Mouse (Mus musculus) hindbrain, embryonic 13.5 days (tissue): ENCODE data around the gene Zfp637. TPM values are rescaled to one million over a fixed set of nuclear protein-coding genes. Genes with fewer than 3 reads are reported as not detected.

Source experiments
- ATAC-seq: fragments of 200-750 bp; cut with Nextera tagmentation; 2 replicates; pipeline ENCODE4 v1.8.0; 2017; ENCODE audit warnings: moderate TSS enrichment; ENCODE audit not compliant: low FRiP score
- H3K27ac ChIP-seq: fragments of 300-500 bp; sonication (generic); 2 replicates; pipeline ENCODE4 v1.5.1; 2015; ENCODE audit warnings: inconsistent platforms, mild to moderate bottlenecking, moderate library complexity
- H3K27me3 ChIP-seq: fragments of 300-500 bp; sonication (generic); 2 replicates; pipeline ENCODE4 v1.6.1; 2015; ENCODE audit warnings: mild to moderate bottlenecking, inconsistent platforms
- H3K36me3 ChIP-seq: fragments of 300-500 bp; sonication (generic); 2 replicates; pipeline ENCODE4 v1.6.1; 2015; ENCODE audit warnings: mild to moderate bottlenecking, inconsistent platforms
- H3K4me1 ChIP-seq: fragments of 300-500 bp; sonication (generic); replicated peaks from 2 replicates; pipeline ENCODE4 v1.6.1; 2015; ENCODE audit warnings: inconsistent platforms
- H3K4me2 ChIP-seq: fragments of 300-500 bp; sonication (generic); 2 replicates; pipeline ENCODE4 v1.6.1; 2015; ENCODE audit warnings: inconsistent platforms, mild to moderate bottlenecking, moderate library complexity
- H3K4me3 ChIP-seq: fragments of 300-500 bp; sonication (generic); 2 replicates; pipeline ENCODE4 v1.5.1; 2015; ENCODE audit warnings: mild to moderate bottlenecking, inconsistent platforms
- H3K9ac ChIP-seq: fragments of 300-500 bp; sonication (generic); 2 replicates; pipeline ENCODE4 v1.6.1; 2015; ENCODE audit warnings: mild to moderate bottlenecking, inconsistent platforms
- H3K9me3 ChIP-seq: fragments of 300-500 bp; sonication (generic); 2 replicates; pipeline ENCODE4 v1.6.1; 2016; ENCODE audit warnings: inconsistent platforms
- WGBS: fragments of 180-500 bp; shearing (Covaris S2); methylation state at CpG from one replicate; pipeline ENCODE4 v1.1.7; 2015; 5-methylcytosine and 5-hydroxymethylcytosine counted together
- polyA plus RNA-seq: library from polyadenylated mRNA; unstranded; fragments of >200 nt; fragmentation: Nextera tagmentation; extraction: Ambion mirVana; gene quantifications from 2 replicates; pipeline ENCODE4 v1.2.1, GENCODE M21; 2015

The Zfp637 gene
- polyA plus RNA-seq, result 145 TPM in 2 replicates

DNA sequence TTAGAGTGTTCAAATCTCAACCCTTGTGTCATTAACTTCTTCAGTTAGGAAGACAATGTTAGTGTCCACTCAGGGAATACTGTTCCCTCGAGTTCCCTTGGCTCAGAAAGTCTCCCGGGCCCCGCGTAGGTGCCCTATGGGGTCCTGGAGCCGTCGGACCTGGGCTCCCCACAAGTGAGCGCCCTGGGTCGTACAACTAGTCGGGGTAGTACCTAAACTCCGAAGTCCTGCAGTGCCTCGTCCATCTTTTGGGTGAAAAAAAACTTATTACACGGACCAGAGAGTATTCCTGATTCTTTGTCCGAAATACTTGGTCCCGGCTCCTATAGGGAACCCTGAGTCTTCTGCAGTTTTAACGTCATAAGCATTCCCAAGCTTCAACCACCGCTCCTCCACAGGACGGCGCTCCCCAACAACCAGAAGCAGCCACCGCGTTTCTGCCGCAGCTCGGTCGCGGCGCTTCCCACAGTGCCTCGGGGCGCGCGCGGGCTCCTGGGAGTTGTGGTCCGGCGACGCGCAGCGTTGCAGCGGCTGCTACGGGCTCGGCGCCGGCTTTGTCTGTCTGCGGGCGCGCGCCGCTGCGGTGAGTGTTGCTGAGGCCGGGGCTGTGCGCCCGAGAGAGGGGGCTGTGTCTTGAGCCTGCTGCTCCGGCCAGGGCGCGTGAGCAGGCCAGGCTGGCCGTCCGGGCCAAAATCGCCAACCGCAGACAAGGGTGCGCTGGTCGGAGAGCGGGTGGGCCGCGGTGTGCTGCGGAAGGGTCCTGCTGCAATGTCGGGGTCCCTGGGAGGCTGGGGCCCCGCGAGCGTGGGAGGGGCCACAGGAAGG, at the start of gene Zfp637:
Zfp637 (plus strand) TSS at position 495 of the 825 bp plus-strand sequence.
- Histone ChIP-seq H3K27ac (peak within 1 kb of the TSS; percentile 97), H3K9ac (peak within 1 kb of the TSS; percentile 98), H3K27me3 (no peaks in the 10 kb centered on the region), H3K4me1 (peaks cover 16% of the 10 kb centered on the region), H3K4me3 (peak within 1 kb of the TSS; percentile 87), H3K9me3 (no peaks in the 10 kb centered on the region), H3K36me3 (peaks cover 29% of the 10 kb centered on the region), H3K4me2 (peak within 1 kb of the TSS; percentile 56)
- ATAC-seq, result peak; percentile 98
- WGBS, result under 1% methylated on average over 66 of the region's 66 CpGs

DNA sequence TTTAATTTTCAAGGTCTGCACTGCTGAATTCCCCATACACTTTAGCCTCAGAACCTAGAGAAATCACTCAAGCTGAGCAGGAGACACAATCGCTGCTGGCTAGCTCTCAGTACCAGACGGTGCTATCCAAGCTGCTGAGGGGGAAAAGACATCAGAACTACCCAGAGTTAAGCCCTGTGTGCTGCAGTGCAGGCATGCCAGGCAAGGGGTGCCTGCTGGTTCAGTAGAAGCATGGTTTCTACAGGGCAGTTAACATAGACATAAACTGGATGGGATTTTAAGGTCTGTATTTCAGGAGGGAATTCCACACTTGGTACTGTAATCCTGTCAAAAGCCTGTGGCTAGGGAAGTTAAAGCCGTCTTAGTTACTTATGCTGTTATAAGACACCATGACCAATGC, 45.7 kb upstream of the Zfp637 start:
- no peak for ATAC-seq
- no peak overlapping the region for H3K27ac ChIP-seq
- 86% methylated on average over 3 of the region's 3 CpGs for WGBS
- H3K9me3 ChIP-seq, result no peaks in the 10 kb centered on the region
- 0 out of 2 replicates have a peak, but pooled peaks cover under 1% of the 10 kb centered on the region for H3K4me1 ChIP-seq
- H3K4me3 ChIP-seq, result no peak overlapping the region
- no peaks in the 10 kb centered on the region for H3K36me3 ChIP-seq
- H3K27me3 ChIP-seq, result no peaks in the 10 kb centered on the region
- no peak overlapping the region for H3K4me2 ChIP-seq
- no peak overlapping the region for H3K9ac ChIP-seq

DNA sequence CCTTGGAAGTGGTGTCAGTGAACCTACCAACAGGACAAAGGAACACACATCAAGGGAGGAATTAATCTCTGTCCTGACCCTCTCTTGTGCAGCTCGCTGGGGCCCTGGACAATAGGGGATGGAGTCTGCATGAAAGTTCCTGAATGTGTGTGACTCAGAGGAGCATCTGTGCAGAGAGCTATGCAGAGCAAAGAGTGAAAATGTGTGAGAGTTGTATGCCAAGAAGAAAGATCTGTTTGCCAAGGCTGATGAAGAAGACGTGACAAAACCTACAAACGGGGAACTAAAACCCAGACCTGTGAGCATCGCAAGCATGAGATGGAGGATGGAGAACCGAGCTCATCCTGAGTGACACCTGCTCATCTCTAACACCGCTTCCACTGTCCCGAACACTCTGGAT, 40.2 kb upstream of the Zfp637 start:
- Histone ChIP-seq H3K27me3 (no peaks in the 10 kb centered on the region), H3K9ac (no peak overlapping the region), H3K36me3 (no peaks in the 10 kb centered on the region), H3K4me2 (no peak overlapping the region), H3K4me3 (no peak overlapping the region), H3K27ac (no peak overlapping the region), H3K9me3 (no peaks in the 10 kb centered on the region), H3K4me1 (0 out of 2 replicates have a peak, but pooled peaks cover 3% of the 10 kb centered on the region)
- ATAC-seq, result no peak
- WGBS, result 73% methylated on average over 7 of the region's 7 CpGs

DNA sequence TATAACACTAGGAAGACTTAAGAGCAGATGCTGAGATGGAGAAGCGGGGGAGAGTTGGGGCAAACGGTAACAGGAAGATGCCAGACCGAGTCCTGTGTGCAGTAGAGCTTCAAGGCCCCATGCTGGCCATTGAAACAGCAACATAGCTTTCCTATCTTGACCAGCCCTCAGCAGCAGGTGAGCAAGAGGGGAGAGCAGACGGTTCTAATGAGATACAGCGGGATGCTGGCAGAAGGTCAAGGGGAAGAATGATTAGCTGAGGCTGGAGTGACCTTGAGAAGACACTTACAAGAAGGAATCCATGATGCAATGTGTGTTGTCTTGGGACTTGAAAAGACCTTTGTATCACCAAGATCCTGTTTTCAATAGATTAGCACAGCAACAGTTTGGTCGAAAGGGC, 39.2 kb upstream of the Zfp637 start:
- no peaks in the 10 kb centered on the region for H3K36me3 ChIP-seq
- no peak overlapping the region for H3K4me3 ChIP-seq
- ATAC-seq, result no peak
- H3K27me3 ChIP-seq, result no peaks in the 10 kb centered on the region
- 0 out of 2 replicates have a peak, but pooled peaks cover 3% of the 10 kb centered on the region for H3K4me1 ChIP-seq
- H3K9me3 ChIP-seq, result no peaks in the 10 kb centered on the region
- no peak overlapping the region for H3K4me2 ChIP-seq
- no peak overlapping the region for H3K9ac ChIP-seq
- 75% methylated on average over 6 of the region's 6 CpGs for WGBS
- no peak overlapping the region for H3K27ac ChIP-seq

DNA sequence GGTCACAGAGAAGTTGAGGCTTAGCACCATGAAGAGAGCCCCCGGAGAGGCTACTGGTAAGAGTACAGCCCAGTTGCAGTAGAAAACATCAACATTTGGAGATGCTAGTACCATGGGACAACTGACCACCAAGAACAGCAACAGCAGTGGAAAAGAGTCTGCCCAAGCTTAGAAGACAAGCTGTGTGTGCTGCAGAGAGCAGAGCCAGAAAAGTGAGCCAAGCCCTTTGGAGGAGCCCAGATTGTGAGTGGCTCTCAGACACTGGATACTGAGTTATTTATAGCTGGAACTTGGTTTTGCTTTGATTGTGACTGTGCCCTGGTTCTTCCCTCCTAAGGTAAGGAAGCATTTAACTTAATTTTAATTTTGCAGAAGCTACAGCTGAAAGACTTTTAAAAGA, 33.2 kb upstream of the Zfp637 start:
- no peaks in the 10 kb centered on the region for H3K9me3 ChIP-seq
- H3K27ac ChIP-seq, result no peak overlapping the region
- H3K4me2 ChIP-seq, result no peak overlapping the region
- no peak overlapping the region for H3K9ac ChIP-seq
- H3K4me3 ChIP-seq, result no peak overlapping the region
- no peaks in the 10 kb centered on the region for H3K4me1 ChIP-seq
- no peaks in the 10 kb centered on the region for H3K27me3 ChIP-seq
- WGBS, result 100% methylated on average over 1 of the region's 1 CpGs
- no peak for ATAC-seq
- no peaks in the 10 kb centered on the region for H3K36me3 ChIP-seq

DNA sequence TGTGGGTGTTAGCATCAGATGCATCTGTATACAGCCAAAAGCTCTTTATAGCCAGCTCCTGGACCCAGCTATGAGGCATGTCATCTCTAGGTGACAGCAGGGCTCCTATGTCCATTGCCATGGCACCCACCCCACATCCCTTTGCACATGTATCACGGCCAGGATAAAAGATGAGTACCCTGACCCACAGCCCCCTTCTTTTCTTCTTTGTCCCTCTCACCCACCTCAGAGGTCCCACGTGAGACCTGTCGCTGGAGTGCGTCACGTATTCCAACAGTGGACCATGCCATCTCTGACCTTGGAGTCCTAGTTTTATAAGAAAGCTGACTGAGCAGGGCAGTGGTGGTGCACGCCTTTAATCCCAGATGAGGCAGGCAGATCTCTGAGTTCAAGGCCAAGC, 31.2 kb upstream of the Zfp637 start:
- Histone ChIP-seq H3K27ac (no peak overlapping the region), H3K27me3 (no peaks in the 10 kb centered on the region), H3K4me1 (no peaks in the 10 kb centered on the region), H3K36me3 (no peaks in the 10 kb centered on the region), H3K4me3 (no peak overlapping the region), H3K9me3 (no peaks in the 10 kb centered on the region), H3K4me2 (no peak overlapping the region), H3K9ac (no peak overlapping the region)
- WGBS, result 86% methylated on average over 6 of the region's 6 CpGs
- ATAC-seq, result no peak

DNA sequence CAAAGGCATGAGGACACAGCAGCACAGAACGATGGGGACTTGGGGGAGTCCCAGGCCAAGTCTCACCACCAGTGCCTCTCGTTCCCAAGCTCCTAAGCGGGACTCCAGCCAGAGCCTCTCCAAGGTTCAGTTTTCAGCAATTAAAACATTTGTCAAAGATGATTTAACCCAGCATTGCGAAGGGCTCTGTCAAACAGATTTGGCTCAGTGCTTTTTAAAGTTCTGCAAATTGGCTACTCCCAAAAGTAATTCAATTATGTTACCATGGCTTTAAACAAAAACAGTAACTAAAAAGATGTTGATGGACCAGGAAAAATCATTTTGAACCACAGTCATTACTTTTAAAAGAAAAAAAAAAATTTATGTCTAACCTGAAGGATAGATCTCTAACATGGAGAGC, 30.3 kb upstream of the Zfp637 start:
- no peaks in the 10 kb centered on the region for H3K27me3 ChIP-seq
- WGBS, result 84% methylated on average over 4 of the region's 4 CpGs
- H3K9me3 ChIP-seq, result no peaks in the 10 kb centered on the region
- no peak overlapping the region for H3K27ac ChIP-seq
- H3K4me3 ChIP-seq, result no peak overlapping the region
- no peaks in the 10 kb centered on the region for H3K36me3 ChIP-seq
- no peak overlapping the region for H3K4me2 ChIP-seq
- H3K4me1 ChIP-seq, result no peaks in the 10 kb centered on the region
- H3K9ac ChIP-seq, result no peak overlapping the region
- no peak for ATAC-seq

DNA sequence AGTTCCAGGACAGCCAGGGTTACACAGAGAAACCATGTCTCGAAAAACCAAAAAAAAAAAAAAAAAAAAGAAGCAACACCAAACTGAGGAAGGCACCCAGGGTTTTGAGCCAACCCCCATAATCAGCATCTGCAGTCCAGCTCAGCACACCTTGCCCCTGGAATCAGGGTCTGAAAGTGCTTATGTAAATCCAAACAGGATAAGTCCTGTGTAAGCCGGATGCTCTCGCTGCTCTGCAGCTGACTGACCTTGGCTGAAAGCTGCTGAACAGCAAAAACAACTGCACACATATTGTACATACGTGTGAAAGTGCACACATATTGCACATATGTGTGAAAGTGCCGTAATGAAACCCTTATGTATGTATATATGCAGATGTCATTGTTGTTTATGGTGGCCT, 29.7 kb upstream of the Zfp637 start:
- H3K4me2 ChIP-seq, result no peak overlapping the region
- 84% methylated on average over 5 of the region's 5 CpGs for WGBS
- no peak overlapping the region for H3K27ac ChIP-seq
- no peaks in the 10 kb centered on the region for H3K36me3 ChIP-seq
- no peak overlapping the region for H3K9ac ChIP-seq
- H3K4me3 ChIP-seq, result no peak overlapping the region
- H3K9me3 ChIP-seq, result no peaks in the 10 kb centered on the region
- H3K4me1 ChIP-seq, result no peaks in the 10 kb centered on the region
- ATAC-seq, result no peak
- no peaks in the 10 kb centered on the region for H3K27me3 ChIP-seq

DNA sequence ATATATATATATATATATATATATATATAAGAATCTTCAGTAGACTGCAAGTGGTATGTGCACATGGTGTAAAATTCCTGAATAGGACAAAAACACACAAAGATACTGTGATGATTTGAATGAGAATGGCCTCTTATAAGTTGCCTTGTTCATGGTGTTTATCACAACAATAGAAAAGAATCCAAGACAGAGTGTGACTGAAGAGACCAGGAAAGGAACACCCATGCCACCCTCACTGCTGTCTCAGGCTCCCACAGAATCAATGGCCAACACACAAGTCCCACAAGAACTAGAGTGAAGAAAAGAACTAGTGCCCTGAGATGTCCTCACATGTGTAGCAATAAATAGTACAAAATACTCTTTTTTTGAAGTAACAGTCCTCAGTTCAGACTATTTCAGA, 26.3 kb upstream of the Zfp637 start:
- H3K4me1 ChIP-seq, result no peaks in the 10 kb centered on the region
- no peaks in the 10 kb centered on the region for H3K36me3 ChIP-seq
- no peaks in the 10 kb centered on the region for H3K27me3 ChIP-seq
- no peak overlapping the region for H3K4me3 ChIP-seq
- no peak overlapping the region for H3K27ac ChIP-seq
- no peak overlapping the region for H3K9ac ChIP-seq
- H3K9me3 ChIP-seq, result no peaks in the 10 kb centered on the region
- no peak overlapping the region for H3K4me2 ChIP-seq
- no peak for ATAC-seq

DNA sequence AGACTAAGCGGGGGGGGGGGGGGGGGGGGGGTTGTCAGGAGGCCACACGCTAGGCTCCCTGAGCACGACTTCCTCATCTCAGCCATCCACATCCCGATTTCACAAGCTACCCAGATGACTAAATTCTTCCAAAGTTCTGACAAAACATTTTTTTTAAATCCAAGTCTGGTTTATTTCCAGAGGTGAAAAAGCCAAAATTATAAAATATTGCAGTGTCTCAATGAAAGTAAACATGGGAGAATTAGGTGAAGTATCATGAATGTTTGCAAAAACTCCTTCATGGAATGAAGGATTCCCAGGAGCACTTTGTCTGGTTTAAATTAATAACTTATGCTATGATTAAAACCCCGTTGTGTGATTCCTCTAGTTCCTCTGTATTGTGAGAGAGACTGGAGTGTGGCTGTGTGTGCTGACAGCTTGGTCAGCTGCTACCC, 23.9 kb upstream of the Zfp637 start:
- WGBS, result 84% methylated on average over 4 of the region's 5 CpGs
- Histone ChIP-seq H3K4me1 (no peaks in the 10 kb centered on the region), H3K27ac (no peak overlapping the region), H3K9me3 (no peaks in the 10 kb centered on the region), H3K9ac (no peak overlapping the region), H3K36me3 (no peaks in the 10 kb centered on the region), H3K27me3 (no peaks in the 10 kb centered on the region), H3K4me2 (no peak overlapping the region), H3K4me3 (no peak overlapping the region)
- ATAC-seq, result no peak

DNA sequence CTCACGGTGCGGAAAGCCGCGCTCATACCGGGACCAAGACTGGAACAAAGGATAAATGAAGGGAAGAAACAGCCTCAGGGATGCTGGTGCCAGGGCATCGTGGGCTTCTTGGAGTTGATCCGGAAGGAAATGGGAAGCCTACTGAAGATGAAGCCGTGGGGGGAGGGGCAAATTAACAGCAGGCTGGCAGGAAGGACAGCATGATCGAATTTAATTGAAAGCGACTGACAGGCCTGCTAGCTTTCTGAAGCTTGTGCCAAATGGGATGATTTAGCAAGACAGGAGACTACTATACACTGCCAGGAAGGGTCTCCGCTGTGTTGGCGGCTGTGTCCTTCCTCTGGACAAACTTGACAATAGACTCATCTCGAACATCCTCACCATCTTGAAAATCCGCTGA, 20.7 kb upstream of the Zfp637 start:
- Histone ChIP-seq H3K4me1 (no peaks in the 10 kb centered on the region), H3K9ac (no peak overlapping the region), H3K36me3 (no peaks in the 10 kb centered on the region), H3K4me2 (no peak overlapping the region), H3K4me3 (no peak overlapping the region), H3K27me3 (peaks cover 6% of the 10 kb centered on the region; the same call in 1 of the 2 replicates), H3K27ac (no peak overlapping the region), H3K9me3 (no peaks in the 10 kb centered on the region)
- no peak for ATAC-seq
- WGBS, result 88% methylated on average over 14 of the region's 14 CpGs

DNA sequence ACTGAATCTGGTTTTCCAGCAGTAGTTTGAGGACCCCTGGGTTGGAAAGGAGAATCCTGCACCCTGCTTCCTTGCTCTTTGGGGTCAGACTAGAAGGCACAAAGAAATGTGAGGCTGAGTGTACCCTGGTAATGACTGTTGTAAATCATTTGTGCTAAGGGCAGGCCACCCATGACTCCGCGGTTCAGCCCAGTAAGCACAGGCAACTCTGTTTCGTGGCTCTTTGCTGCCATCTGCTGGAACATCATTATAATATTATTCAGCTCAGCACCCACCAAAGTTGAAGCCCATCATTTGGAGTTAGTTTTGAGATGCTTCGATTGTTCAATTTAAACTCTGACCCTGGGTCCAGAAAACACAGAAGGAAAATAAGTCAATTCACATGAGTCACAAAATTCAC, 15.6 kb upstream of the Zfp637 start:
- ATAC-seq, result peak; percentile 72; the same call in 1 of the 2 replicates
- H3K4me3 ChIP-seq, result no peak overlapping the region
- WGBS, result 16% methylated on average over 4 of the region's 4 CpGs
- no peak overlapping the region for H3K4me2 ChIP-seq
- no peaks in the 10 kb centered on the region for H3K36me3 ChIP-seq
- no peaks in the 10 kb centered on the region for H3K4me1 ChIP-seq
- no peak overlapping the region for H3K27ac ChIP-seq
- H3K9ac ChIP-seq, result no peak overlapping the region
- no peaks in the 10 kb centered on the region for H3K9me3 ChIP-seq
- H3K27me3 ChIP-seq, result peaks cover 23% of the 10 kb centered on the region

DNA sequence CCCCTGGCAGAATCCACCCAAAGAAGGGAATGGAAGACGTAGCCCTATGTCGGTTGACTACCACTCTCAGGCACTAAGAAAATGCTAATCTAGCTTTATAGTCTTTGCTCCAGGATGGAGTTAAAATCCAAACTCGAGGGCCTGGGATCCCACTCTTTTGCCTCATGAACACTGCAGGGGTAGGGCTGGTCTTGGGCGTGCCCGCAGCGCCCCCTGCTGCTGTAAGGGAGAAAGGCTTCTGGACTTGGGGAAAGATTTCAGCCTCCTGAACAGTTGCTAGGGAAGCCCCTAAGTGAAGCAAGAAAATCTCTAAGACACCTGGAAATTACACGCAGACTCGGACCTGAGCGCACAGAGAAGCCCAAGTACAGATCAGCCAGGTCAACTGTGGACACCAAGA, 12.7 kb upstream of the Zfp637 start:
- Histone ChIP-seq H3K27me3 (peaks cover 23% of the 10 kb centered on the region), H3K4me2 (no peak overlapping the region), H3K9ac (no peak overlapping the region), H3K9me3 (no peaks in the 10 kb centered on the region), H3K4me3 (no peak overlapping the region), H3K27ac (no peak overlapping the region), H3K4me1 (no peaks in the 10 kb centered on the region), H3K36me3 (no peaks in the 10 kb centered on the region)
- 19% methylated on average over 9 of the region's 9 CpGs for WGBS
- ATAC-seq, result no peak
